Mouse (Mus musculus): ENCODE results near the gene Myrip.

DNA sequence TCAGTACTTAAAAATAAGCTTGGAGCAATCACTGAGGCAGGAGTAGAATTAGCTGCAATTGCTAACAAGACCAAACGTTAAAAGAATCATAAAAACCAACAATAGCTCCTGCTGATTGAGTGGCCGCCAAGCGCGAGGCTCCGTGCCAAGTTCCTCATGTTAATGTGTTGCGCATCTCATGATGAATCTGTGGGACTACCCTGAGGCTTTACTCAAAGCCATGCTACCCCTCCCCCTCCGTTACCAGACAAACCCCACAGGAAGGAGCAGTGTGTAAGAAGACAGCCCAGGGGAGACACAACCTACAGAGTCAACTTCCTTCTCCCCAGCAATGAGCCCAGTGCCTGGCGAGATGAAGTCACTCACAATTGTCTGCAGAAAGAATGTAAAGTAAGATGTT lies 41.5 kb upstream of the Myrip start:
- TF ChIP-seq ZNF384 (IDR thresholded peaks at IDR 0.05; ENCODE audit: low read depth, low read length) (no peak), CHD2 (IDR thresholded peaks at IDR 0.05; ENCODE audit: low read depth, low read length) (no peak), MAFK (IDR thresholded peaks at IDR 0.05; ENCODE audit: insufficient read depth, low read depth, low read length) (no peak), ZC3H11A (IDR thresholded peaks at IDR 0.05; ENCODE audit: borderline replicate concordance, low read depth, low read length) (no peak)

All from ES-E14 (cell line).